Mouse (Mus musculus) hindbrain, embryonic 11.5 days (tissue): ENCODE measurements around the gene Rbl2. TPM values are rescaled to one million over a fixed set of nuclear protein-coding genes. Genes with fewer than 3 reads are reported as not detected.

Experiments
- ATAC-seq: fragments of 200-750 bp; cut with Nextera tagmentation; 2 replicates; pipeline ENCODE4 v1.8.0; 2017; ENCODE audit warnings: mild to moderate bottlenecking, moderate TSS enrichment, moderate library complexity; ENCODE audit not compliant: low FRiP score
- DNase-seq: peaks from one replicate; pipeline ENCODE4 v3.0.0-alpha.2; 2015; ENCODE audit warnings: low spot score
- H3K27ac ChIP-seq: fragments of 300-500 bp; sonication (generic); 2 replicates; pipeline ENCODE4 v1.5.1; 2014; ENCODE audit warnings: mild to moderate bottlenecking, low read depth, low read length
- H3K27me3 ChIP-seq: fragments of 300-500 bp; sonication (generic); 2 replicates; pipeline ENCODE4 v1.6.1; 2014; ENCODE audit warnings: mild to moderate bottlenecking, low read length, moderate library complexity, mixed read lengths; ENCODE audit not compliant: control insufficient read depth, insufficient read depth
- H3K36me3 ChIP-seq: fragments of 300-500 bp; sonication (generic); 2 replicates; pipeline ENCODE4 v1.6.1; 2014; ENCODE audit warnings: mild to moderate bottlenecking, low read length, moderate library complexity, mixed read lengths; ENCODE audit not compliant: control insufficient read depth, insufficient read depth
- H3K4me1 ChIP-seq: fragments of 300-500 bp; sonication (generic); replicated peaks from 2 replicates; pipeline ENCODE4 v1.6.1; 2014; ENCODE audit warnings: low read length, mixed read lengths; ENCODE audit not compliant: control insufficient read depth, insufficient read depth
- H3K4me2 ChIP-seq: fragments of 300-500 bp; sonication (generic); replicated peaks from 2 replicates; pipeline ENCODE4 v1.6.1; 2014; ENCODE audit warnings: mild to moderate bottlenecking, low read depth, low read length
- H3K4me3 ChIP-seq: fragments of 300-500 bp; sonication (generic); 2 replicates; pipeline ENCODE4 v1.5.1; 2014; ENCODE audit warnings: low read depth, low read length
- H3K9ac ChIP-seq: fragments of 300-500 bp; sonication (generic); 2 replicates; pipeline ENCODE4 v1.6.1; 2014; ENCODE audit warnings: low read depth, low read length
- H3K9me3 ChIP-seq: fragments of 300-500 bp; sonication (generic); 2 replicates; pipeline ENCODE4 v1.6.1; 2016; ENCODE audit warnings: low read length; ENCODE audit not compliant: control insufficient read depth
- WGBS: fragments of 180-500 bp; shearing (Covaris S2); extraction: QIAGEN DNeasy Blood & Tissue Kit; methylation state at CpG from one replicate; pipeline ENCODE4 v1.1.7; 2014; 5-methylcytosine and 5-hydroxymethylcytosine counted together
- polyA plus RNA-seq: library from polyadenylated mRNA; unstranded; fragments of >200 nt; fragmentation: Nextera tagmentation; extraction: Ambion mirVana; gene quantifications from 2 replicates; pipeline ENCODE4 v1.2.1, GENCODE M21; 2014

The Rbl2 gene
- polyA plus RNA-seq, 1 experiment from 2014 or later = 15.9 TPM

- no peak overlapping the region for H3K9ac ChIP-seq
- ATAC-seq = no peak
- H3K36me3 ChIP-seq = no peaks in the 10 kb centered on the region
- DNase-seq = no peak
- H3K9me3 ChIP-seq = no peaks in the 10 kb centered on the region
- H3K4me2 ChIP-seq = no peak overlapping the region
- no peak overlapping the region for H3K4me3 ChIP-seq
- WGBS = 46% methylated on average over 15 of the region's 15 CpGs
- H3K27ac ChIP-seq = no peak overlapping the region
- H3K27me3 ChIP-seq = no peaks in the 10 kb centered on the region
- H3K4me1 ChIP-seq = no peaks in the 10 kb centered on the region; the same call in 1 of the 2 replicates
These were observed 90.3 kb downstream of the Rbl2 start for GRCm38 (mm10) chr8:91159959-91160800.

GRCm38 (mm10) chr8:91170152-91170551 is 100.3 kb downstream of the Rbl2 start:
- Histone ChIP-seq H3K27me3 (no peaks in the 10 kb centered on the region), H3K4me3 (no peak overlapping the region), H3K36me3 (no peaks in the 10 kb centered on the region), H3K27ac (no peak overlapping the region), H3K9me3 (no peaks in the 10 kb centered on the region), H3K4me1 (no peaks in the 10 kb centered on the region), H3K9ac (no peak overlapping the region), H3K4me2 (no peak overlapping the region)
- DNase-seq (no peak), ATAC-seq (no peak)
- 82% methylated on average over 6 of the region's 6 CpGs for WGBS

- H3K4me1 ChIP-seq = no peaks in the 10 kb centered on the region
- H3K27ac ChIP-seq = no peak overlapping the region
- no peaks in the 10 kb centered on the region for H3K27me3 ChIP-seq
- ATAC-seq (no peak), DNase-seq (peak; percentile 66)
- H3K36me3 ChIP-seq = no peaks in the 10 kb centered on the region
- H3K9me3 ChIP-seq = no peaks in the 10 kb centered on the region
- no peak overlapping the region for H3K4me3 ChIP-seq
- 51% methylated on average over 14 of the region's 14 CpGs for WGBS
- no peak overlapping the region for H3K4me2 ChIP-seq
- H3K9ac ChIP-seq = no peak overlapping the region
These were observed 101.1 kb downstream of the Rbl2 start for GRCm38 (mm10) chr8:91170914-91171313.

GRCm38 (mm10) chr8:91171605-91172004 is 101.7 kb downstream of the Rbl2 start:
- Histone ChIP-seq H3K9ac (no peak overlapping the region), H3K4me3 (no peak overlapping the region), H3K27me3 (no peaks in the 10 kb centered on the region), H3K9me3 (no peaks in the 10 kb centered on the region), H3K4me1 (no peaks in the 10 kb centered on the region), H3K36me3 (no peaks in the 10 kb centered on the region), H3K4me2 (no peak overlapping the region), H3K27ac (no peak overlapping the region)
- ATAC-seq (peak; percentile 73; the same call in 1 of the 2 replicates), DNase-seq (peak; percentile 46)
- 49% methylated on average over 13 of the region's 13 CpGs for WGBS

Other genes with a start within 250 kb of the Rbl2 start
- gene Chd9, start 241.7 kb upstream of the Rbl2 start, polyA plus RNA-seq = 51.2 and 72.5 TPM in 2 replicates
- 92.6 and 95.3 TPM in 2 replicates for gene Aktip, start 129.9 kb downstream of the Rbl2 start, polyA plus RNA-seq
- 11.8 and 19.4 TPM in 2 replicates for gene Rpgrip1l, start 243.2 kb downstream of the Rbl2 start, polyA plus RNA-seq
- 94.7 and 107 TPM in 2 replicates for gene Fto, start 243.5 kb downstream of the Rbl2 start, polyA plus RNA-seq